Mouse (Mus musculus) left cerebral cortex, postnatal 25 days (tissue): ENCODE measurements at regions not wholly inside any gene's neighbourhood (a gene's known extent, or its start where the extent isn't known, plus 50 kb on each side); places are given as distances from the start of the nearest gene placed in this dataset.
"Not testable (repeated sequence)": the region's sequence is repeated elsewhere in the genome, so short reads cannot be mapped to it uniquely, and the experiment has no call there.

ENCODE experiments used
- DNase-seq, 2 experiments: peaks; one replicate each; pipeline ENCODE4 v3.0.0; 2022; ENCODE audit warnings: low spot score in 2 of 2, mixed read lengths in 1 of 2
- intact Hi-C: fragments of 180-260 bp; cut with DNase I; formaldehyde crosslinking; loops from one replicate; pipeline ENCODE4 v1.15.1; 2025

DNA sequence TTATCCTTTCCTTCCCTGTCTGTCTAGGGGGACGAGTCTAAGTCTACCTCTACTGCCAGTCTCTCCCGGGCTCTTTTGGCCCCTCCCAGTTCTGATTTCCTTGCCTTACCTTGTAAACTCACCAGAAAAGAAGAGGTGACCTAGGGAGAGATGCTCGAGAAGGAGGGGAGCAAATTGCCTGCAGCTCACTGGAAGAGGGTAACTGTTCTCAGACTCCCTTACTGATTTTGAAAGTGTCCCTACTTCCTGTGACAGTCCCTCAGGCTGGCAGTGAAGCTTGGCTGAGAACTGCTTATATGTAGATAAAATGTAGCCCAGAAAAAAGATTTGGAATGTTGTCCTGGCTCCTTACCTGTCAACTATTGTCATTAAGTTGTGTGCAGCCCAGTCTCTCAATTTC lies 180.6 kb upstream of the Tab2 start:
- no peak for DNase-seq
- intact Hi-C loops, result no loop called here

DNA sequence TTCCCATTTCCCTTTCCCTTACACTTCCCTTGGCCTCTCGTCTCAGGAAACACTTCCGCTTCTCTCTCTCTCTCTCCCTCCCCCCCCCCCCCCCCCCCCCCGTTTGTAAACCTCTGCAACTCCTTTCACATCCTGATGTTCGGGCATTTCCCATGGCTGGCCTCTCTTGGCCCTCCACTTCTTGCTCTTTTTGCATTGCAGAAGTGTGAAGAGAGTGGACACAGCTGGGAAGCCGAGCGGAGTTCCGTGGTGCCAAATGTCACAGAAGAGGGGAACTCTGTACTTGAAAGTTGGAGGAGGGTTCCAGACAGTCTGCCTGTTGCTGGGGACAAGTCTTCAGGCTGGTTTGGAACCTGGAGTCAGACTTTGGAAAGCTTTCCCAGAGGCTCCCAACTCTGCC lies 179.2 kb upstream of the Tab2 start:
- no peak for DNase-seq
- intact Hi-C loops, result no loop called here

DNA sequence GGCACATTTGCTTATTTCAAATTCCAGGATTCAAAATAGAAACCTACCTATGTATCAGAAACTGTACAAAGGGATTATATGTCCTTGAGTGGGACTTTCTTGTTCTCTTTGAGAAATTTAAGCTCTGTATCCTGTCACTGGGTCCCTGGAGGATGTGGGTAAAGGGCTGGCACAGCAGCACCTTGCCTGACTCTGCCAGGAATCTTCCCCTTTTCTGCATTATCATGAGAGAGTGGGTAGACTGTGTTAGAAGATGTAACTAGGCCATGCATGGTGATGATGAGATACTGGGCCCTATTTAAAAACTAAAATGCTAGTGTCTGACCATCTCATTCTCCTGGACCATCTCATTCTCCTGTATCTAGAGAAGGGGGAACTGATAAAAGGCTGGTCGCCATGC lies 178.4 kb upstream of the Tab2 start:
- DNase-seq, result peak in 1 of 2 experiments; percentile 14
- intact Hi-C loops, result no loop called here

DNA sequence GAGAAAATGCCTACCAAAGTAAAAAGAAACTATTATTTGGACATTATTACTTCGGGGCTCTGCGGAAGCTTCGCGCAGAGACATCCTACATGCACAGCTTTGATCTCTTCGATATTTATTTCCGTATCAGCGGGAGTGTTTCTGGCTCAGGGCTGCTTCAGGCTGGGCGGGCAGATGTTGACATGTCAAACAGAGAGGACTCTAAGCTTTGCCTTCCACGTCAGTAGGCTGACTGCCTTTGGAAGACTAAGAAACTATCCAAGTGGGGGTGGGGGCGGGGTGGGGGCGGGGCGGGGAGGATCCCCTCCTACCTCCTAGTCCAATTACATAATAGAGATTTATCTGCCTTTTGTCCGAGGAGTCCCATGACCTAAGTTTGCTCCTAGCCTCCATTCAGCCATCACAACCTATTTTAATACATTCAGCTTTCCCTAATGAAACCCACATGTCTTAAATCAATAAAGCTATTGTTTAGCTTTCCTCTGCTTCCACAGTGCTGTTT lies 177.5 kb upstream of the Tab2 start:
- DNase-seq, result no peak
- intact Hi-C loops, result no loop called here

DNA sequence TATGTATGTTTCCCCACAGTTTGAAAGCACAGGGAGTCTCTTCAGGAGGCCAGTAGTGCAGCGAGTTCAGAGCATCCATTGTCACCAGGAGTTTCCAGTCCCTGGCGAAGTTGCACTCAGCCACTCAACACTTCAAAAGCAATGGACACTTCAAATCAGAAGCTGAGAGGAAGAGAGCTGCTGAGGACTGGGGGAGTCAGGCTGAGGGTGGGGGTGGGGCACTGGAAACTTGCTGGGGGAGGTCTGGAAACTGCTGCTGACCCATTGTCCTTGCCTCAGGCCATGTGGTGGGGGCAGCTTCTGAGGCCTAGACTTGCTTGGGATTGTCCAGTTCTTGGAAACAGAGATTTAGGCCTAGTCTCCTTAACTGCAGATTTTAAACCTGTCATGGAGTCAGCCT lies 176.8 kb upstream of the Tab2 start:
- intact Hi-C loops, result no loop called here
- no peak for DNase-seq

DNA sequence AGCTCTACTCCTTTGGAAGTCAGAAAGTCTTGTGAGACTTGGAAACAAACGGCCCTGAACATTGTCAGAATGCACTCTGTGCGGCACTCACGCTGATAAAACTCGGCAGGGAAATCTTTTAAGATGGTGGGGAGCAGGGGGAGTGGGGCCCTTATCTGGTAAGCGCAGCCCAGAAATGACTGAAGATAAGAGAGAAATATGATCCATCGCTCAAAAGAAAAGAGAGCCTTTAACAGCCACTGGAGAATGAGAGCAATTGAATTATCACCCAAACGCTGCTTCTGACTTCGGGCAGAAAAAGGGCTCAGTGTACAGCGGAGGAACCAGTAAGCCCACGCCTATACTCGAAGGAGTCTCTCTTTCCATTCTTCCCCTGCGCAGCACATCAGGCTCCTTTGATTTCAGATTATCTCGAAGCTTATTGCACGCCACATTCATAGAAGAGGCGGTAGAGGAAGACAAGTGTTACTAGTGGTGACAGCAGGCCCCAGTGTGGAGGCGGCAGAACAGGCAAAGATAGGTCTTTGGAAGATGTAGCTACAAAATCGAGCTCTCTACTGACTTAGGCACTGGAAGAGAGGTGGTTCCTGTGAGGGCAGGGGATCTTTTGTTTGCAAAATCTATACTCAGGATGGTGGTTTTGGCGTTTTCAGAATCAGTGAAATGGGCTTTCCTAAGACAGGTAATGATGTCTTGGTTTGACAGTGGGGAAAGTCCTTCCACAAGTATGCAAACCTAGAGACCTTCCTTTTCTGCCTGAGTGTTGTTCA lies 174.6 kb upstream of the Tab2 start:
- peak; percentile 60 to 86 for DNase-seq
- intact Hi-C loops, result loop anchor here (2.0 kb wide), 1 partner anchor 176 kb away; no protein-coding TSS in a partner anchor

DNA sequence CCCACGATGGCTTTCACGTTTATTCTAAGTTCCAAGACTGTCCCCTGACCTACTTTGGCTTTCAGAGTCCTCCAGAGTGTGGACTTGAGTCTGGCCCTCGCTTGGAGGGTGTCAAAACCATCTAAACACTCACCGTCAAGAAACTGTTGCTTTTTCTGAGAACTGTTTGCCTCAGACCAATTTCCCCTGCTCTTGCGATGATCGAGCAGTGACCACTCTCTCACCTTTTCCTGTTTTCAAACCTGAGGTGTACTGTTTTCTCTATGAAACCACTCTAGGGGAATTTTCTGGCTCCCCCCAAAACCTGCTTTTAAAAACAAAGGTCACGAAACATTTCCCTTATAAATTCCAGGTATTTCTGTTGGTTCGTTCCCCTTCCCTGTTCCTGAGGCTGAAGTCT lies 174.0 kb upstream of the Tab2 start:
- intact Hi-C loops, result loop anchor here (2.0 kb wide), 1 partner anchor 175 kb away; no protein-coding TSS in a partner anchor
- no peak for DNase-seq

DNA sequence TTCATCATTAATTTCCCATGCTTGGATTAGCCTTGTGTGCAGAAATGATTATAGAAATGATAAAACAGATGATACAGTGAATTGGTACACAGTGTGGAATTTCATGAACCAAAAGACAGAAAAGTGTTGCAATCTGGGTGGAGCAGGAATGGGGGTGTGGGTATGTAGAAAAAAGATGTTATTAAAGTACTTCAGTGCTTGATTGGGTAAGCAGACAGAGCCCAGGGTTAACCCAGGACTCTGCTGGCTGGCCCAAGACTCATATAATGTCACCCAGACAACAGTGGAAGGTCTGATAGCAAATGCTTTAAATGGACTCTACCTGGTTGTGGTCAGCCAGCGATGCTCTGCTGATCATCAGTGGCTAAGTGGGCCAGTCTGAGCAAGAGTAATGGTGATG lies 168.1 kb upstream of the Tab2 start:
- DNase-seq, result no peak

DNA sequence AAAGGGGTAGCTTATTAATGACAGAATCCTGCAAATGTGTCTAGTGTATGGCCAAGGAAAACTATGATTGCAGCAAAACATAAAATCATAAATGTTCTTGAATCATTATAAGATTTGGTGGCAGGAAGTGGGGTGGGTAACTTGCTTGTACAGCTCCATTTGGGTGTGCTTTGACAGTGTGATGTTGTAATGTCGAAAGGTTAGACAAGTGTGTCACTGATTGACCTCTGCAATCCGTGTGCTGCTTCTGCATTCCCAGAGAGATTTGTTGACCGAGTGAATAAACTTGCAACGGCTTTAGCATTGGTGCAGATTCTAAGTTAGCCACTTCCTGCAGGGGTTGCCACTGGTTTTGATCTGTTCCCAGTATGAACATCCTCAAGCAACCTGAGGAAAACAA lies 165.9 kb upstream of the Tab2 start:
- no peak for DNase-seq
- intact Hi-C loops, result no loop called here

More for the DNA sequence above, 168.1 kb upstream of the Tab2 start:
- intact Hi-C loops, result no loop called here

DNA sequence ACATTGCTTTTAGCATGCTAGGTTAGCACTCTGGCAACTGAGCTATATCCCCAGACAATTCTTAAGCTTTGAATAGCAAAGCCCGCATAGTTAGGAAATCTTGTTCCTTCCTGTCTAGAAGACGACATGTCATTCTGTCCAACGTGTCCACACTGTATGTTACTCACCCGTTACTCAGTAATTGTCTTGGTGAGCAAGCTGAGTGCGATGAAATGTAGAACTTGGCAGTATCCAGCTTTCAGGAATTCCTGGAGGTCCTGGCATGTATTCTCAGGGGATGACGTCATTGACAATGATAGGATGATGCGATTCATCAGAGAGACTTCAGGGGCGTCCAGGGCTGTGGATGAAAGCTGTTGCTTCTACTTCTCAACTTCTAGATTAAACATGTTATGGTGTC lies 160.8 kb upstream of the Tab2 start:
- no peak for DNase-seq
- intact Hi-C loops, result no loop called here

DNA sequence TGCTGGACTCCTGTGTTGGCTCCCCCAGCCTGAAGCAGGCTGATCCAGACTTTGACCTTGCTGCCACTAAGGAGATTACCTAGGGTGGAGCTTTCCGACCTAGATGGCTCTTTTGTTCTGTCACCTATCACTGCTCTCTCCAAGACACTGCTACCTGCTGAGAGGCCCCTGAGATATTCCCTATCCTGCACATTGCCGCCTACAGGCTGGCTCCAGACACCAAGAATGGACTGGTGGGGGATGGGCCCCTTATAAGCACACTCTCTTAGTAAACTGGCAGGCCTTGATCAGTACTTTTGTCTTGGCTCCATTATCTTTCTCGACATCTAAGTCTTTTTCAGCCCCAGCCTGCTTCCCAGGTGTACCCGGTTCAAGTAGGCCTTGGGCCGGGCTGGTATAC lies 158.9 kb upstream of the Tab2 start:
- intact Hi-C loops, DNase-seq: not testable (repeated sequence)

DNA sequence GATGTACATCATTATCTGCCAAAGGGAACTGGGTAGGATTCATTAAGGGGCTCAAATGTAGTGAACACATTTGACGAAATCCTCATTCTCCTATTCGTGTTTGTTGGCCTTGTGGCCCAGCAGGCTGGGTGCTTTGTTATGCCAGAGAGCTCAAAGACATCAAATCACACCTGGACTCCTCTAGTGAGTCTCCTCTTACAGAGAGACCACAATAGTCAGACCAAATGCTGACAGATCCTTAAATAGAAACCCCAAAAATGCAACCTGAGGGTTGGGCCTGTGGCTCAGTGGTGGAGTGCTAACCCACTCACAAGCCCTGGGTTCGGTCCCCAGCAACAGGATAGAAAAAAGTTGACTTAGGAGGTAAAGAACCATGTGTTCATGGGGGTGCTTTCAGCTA lies 158.5 kb upstream of the Tab2 start:
- intact Hi-C loops, result no loop called here
- DNase-seq, result no peak

DNA sequence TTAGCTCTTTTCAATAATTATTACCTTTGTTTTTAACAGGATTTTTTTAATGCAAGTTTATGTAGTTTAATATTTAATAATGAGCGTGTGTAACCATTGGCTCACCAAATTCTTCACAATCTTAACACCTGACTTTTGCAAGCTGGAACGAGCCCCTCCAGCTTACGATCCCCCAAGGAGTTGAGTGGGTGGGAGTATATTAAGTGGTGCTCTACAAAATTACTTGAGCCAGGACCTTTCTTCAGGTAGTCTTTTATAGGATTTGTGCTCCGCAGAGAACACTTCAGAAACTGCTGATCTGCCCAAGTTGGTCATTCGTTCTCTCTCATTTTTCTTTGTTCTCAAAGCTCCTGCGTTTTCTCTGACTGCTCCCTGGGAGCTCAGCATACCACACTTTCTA lies 144.5 kb upstream of the Tab2 start:
- intact Hi-C loops, result no loop called here
- no peak for DNase-seq

DNA sequence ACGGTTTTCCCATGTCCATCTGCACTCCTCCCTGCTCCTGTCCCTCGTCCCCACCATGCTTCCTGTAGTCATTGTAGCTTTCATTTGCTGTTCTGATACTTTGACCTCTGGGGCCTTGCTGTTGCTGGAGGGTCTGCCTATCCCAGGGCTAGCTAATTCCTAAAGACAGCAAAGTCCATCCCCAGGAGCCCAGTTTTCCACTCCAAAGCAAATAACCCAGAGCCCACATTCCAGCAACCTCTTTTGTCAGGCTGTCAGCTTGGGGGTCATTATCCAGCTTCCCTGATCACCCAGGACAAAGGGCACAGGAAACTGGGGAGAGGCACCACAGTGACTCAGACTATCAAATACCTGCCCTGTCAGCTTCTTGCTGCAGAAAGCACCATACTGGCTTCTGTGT lies 139.9 kb upstream of the Tab2 start:
- DNase-seq, result no peak
- intact Hi-C loops, result no loop called here

DNA sequence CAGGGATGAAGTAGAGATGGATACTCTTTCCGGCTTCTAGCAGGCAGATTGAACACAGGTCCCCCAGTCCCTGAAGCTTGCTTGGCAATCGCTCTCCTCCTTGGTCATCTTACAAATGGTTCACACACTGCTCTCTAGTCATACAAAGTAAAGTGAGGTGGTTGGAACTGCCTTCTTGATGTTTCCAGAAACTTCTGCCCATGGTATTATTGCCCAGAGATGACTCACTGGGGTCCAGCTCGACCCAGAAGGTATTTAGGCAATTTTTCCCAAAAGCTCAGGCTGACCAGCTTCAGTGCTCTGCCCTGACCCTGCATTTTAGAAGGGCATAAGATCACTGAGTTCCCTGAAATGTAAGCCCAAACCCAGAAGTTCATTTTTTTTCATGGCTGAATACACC lies 139.2 kb upstream of the Tab2 start:
- no peak for DNase-seq
- intact Hi-C loops, result no loop called here

DNA sequence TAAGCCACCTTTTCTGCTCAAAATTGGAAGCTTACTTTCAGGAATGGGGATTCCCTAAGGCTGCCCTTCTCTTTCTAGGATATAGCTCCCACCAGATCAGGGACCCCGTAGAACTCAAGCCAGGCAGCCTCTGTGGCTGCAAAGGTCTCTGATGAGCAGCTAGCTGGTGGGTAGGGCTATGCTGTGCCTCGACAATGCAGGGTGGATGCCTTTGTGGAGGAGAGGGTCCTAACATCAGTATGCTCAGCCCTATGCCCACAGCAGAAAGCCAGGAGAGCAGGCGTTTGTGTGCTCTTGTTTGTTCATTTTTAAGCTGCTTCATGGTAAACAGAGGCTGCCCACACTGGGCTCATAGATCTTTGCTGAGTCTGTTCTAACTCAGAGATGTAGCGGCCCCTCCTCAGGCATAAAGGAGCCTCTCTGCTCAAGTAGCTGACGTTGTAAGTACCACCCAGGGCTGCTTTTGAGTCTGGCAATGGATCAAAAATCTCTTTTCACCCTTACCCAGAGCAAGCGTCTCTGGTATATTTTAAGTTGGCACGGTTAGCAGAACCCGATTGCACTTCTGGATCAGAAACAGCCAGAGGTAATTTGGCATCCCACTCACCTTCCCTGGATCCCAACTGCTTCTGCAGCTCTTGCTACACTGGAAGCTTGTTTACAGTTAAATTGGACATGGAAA lies 136.0 kb upstream of the Tab2 start:
- no peak for DNase-seq
- intact Hi-C loops, result no loop called here

DNA sequence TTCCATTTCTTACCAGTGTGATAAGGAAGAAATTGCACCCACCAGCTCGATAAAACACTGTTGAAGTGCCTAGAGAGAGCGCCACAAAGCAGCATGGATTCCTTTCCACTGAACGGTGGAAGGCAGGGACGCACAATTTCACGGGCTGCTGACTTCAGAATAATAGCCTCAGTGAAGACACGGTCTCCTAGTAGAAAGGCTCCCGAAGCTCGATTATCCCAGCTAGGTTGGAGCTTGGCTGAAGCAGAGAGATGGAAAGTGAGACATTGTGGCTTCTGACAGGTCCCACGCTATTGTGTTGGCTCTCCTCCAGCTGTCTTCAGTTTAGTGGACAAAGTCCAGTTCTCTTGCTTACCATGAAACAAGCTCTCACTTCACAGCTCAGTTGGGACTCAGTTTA lies 133.3 kb upstream of the Tab2 start:
- DNase-seq, result no peak
- intact Hi-C loops, result loop anchor here (5.0 kb wide), 1 partner anchor 132 kb away; the partner anchor contains the start of gene Tab2

DNA sequence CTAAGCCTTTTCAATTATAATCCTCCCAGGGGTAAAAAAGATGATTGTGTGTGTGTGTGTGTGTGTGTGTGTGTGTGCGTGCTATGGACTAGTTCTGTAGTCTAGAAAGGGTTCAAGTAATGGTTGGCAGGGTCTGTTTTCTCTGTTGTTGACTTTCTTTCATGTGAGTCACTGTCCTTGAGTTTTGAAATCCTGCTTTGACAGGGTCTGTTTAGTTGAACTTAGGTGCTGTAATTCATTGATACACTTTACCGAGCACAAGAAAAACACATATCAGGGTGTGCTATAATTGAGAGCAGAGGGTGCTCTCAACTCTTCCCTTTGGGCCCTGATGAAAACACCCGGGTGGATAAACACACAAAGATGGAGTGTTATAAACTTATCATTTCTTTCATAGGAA lies 132.7 kb upstream of the Tab2 start:
- no peak for DNase-seq
- intact Hi-C loops, result loop anchor here (5.0 kb wide), 1 partner anchor 131 kb away; the partner anchor contains the start of gene Tab2

DNA sequence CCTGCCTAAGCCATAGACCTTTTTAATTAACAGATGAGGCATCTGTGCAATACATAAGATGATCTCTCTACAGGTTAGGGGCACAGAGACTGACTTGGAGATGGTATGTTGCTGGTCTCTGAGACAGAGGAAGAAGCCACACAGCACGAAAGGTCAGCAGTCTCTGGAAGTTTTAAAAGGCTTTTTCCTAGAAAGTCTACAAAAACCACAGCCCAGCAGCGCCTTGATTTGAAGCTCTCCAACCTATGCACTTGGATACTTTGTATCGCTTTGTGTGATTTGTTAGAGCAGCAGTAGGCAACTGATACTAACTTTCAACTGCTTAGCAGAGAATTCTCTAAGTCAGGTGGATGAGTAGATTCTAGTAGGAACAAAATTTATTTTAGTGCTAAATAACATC lies 132.3 kb upstream of the Tab2 start:
- intact Hi-C loops, result loop anchor here (5.0 kb wide), 1 partner anchor 131 kb away; the partner anchor contains the start of gene Tab2
- DNase-seq, result no peak

DNA sequence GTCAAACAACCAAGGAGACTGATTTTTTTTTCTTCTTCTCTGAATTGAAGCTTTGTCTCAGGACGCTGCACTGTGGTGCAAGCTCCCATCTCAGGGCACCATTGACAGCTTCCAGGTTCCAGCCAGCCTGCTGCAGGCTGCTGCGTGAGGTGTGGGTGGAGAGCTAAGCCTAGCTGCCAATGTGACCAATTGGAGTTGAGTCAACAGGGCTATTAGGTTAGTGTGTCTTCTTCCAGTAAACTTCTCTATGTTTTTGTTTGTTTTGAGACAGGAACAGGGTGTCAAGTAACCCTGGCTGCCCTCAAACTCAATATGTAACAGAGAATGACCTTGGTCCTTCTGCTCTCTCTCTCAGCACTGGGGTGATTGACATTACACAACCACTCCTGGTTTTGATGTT lies 131.1 kb upstream of the Tab2 start:
- DNase-seq, result peak in 1 of 2 experiments; percentile 28
- intact Hi-C loops, result loop anchor here (5.0 kb wide), 1 partner anchor 130 kb away; the partner anchor contains the start of gene Tab2

DNA sequence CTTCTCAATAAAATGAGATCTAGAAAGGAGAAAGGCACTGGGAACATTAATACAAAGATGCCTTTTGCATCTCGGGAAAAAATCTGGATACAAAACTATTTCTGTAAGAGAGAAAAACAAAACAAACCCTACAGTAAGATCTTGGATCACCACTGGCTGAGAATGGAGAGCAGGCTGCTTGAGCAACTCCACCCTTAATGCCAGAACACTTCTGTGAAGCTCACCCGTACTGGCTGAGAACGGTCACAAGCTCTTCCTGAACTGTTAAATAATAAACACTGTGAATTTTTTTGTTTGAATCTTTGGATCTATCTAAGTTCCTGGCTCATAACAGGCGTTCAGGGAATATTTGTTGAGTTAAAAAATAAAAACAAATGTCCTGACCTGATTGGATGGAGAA lies 130.4 kb upstream of the Tab2 start:
- no peak for DNase-seq
- intact Hi-C loops, result loop anchor here (5.0 kb wide), 1 partner anchor 129 kb away; the partner anchor contains the start of gene Tab2
